23 mouse cellular contexts compared by ENCODE assay signal in genomic region chr17:65625563-65625962, GRCm38 (mm10). TPM values are rescaled to one million over a fixed set of nuclear protein-coding genes. Genes with fewer than 3 reads are reported as not detected.
"Had no signal": no experiment of that assay in that cellular context is flagged by ENCODE, and none has a peak within 500 bp of the region (broad histone marks: within the 10 kb centered on the region; RNA-seq: fewer than 3 reads in every experiment).

No protein-coding gene starts in this region.

- H3K9me3 ChIP-seq: neural tube, embryonic 13.5 days; neural tube, embryonic 15.5 days had no signal

- H3K4me3 ChIP-seq: midbrain, embryonic 10.5 days; midbrain, embryonic 12.5 days; myocyte; neural tube, embryonic 13.5 days; neural tube, embryonic 15.5 days had no signal

- H3K27me3 ChIP-seq: midbrain, embryonic 12.5 days; neural tube, embryonic 13.5 days; neural tube, embryonic 15.5 days had no signal

- H3K36me3 ChIP-seq: midbrain, embryonic 10.5 days; midbrain, embryonic 12.5 days; neural tube, embryonic 13.5 days; neural tube, embryonic 15.5 days had no signal

- H3K27ac ChIP-seq: midbrain, embryonic 10.5 days; midbrain, embryonic 12.5 days; neural tube, embryonic 13.5 days; neural tube, embryonic 15.5 days had no signal

- H3K4me1 ChIP-seq: midbrain, embryonic 10.5 days; midbrain, embryonic 12.5 days; neural tube, embryonic 13.5 days; neural tube, embryonic 15.5 days had no signal

- ATAC-seq: midbrain, embryonic 16.5 days had no signal

- DNase-seq: lung, adult 18-20 months; lung, embryonic 14.5 days; lung, postnatal 10 days; lung, postnatal 4 days; midbrain, embryonic 14.5 days; retina, postnatal 1 day; right cerebral cortex, adult 18-20 months; right cerebral cortex, postnatal 25 days; right cerebral cortex, postnatal 4 days; spleen, adult 18-20 months; thymus, adult 18-20 months; thymus, postnatal 25 days had no signal

RNA-seq across cellular contexts. Expression of gene Txndc2, which starts 16.4 kb away (rescaled TPM):
- polyA plus RNA-seq: liver, embryonic 16.5 days; lung, embryonic 16.5 days; midbrain, embryonic 10.5 days; midbrain, embryonic 16.5 days; neural tube, embryonic 13.5 days; small intestine, adult 2 months; stomach, embryonic 14.5 days; stomach, embryonic 16.5 days had no signal
